Mouse (Mus musculus) heart, embryonic 11.5 days (tissue): ENCODE data around the gene Rnf41. TPM values are rescaled to one million over a fixed set of nuclear protein-coding genes. Genes with fewer than 3 reads are reported as not detected.

Source experiments
- ATAC-seq: fragments of 200-750 bp; cut with Nextera tagmentation; replicated peaks from 2 replicates; pipeline ENCODE4 v1.8.0; 2017; ENCODE audit warnings: moderate library complexity; ENCODE audit not compliant: insufficient number of reproducible peaks, low FRiP score, low TSS enrichment
- H3K27ac ChIP-seq: fragments of 300-500 bp; sonication (generic); 2 replicates; pipeline ENCODE4 v1.5.1; 2014; ENCODE audit warnings: mild to moderate bottlenecking, low read depth, low read length
- H3K27me3 ChIP-seq: fragments of 300-500 bp; sonication (generic); 2 replicates; pipeline ENCODE4 v1.6.1; 2014; ENCODE audit warnings: mild to moderate bottlenecking, low read length, mixed read lengths; ENCODE audit not compliant: control insufficient read depth, insufficient read depth
- H3K36me3 ChIP-seq: fragments of 300-500 bp; sonication (generic); 2 replicates; pipeline ENCODE4 v1.6.1; 2014; ENCODE audit warnings: mild to moderate bottlenecking, low read length, moderate library complexity, mixed read lengths; ENCODE audit not compliant: control insufficient read depth, insufficient read depth
- H3K4me1 ChIP-seq: fragments of 300-500 bp; sonication (generic); 2 replicates; pipeline ENCODE4 v1.6.1; 2014; ENCODE audit warnings: low read length; ENCODE audit not compliant: control insufficient read depth, insufficient read depth
- H3K4me2 ChIP-seq: fragments of 300-500 bp; sonication (generic); 2 replicates; pipeline ENCODE4 v1.6.1; 2014; ENCODE audit warnings: mild to moderate bottlenecking, moderate library complexity
- H3K4me3 ChIP-seq: fragments of 300-500 bp; sonication (generic); 2 replicates; pipeline ENCODE4 v1.5.1; 2014; ENCODE audit warnings: low read depth, low read length
- H3K9ac ChIP-seq: fragments of 300-500 bp; sonication (generic); 2 replicates; pipeline ENCODE4 v1.6.1; 2014; ENCODE audit warnings: mild to moderate bottlenecking, low read depth, low read length, moderate library complexity
- H3K9me3 ChIP-seq: fragments of 300-500 bp; sonication (generic); replicated peaks from 2 replicates; pipeline ENCODE4 v1.6.1; 2016; ENCODE audit warnings: low read length; ENCODE audit not compliant: control insufficient read depth
- WGBS: fragments of 180-500 bp; shearing (Covaris S2); extraction: QIAGEN DNeasy Blood & Tissue Kit; methylation state at CpG from one replicate; pipeline ENCODE4 v1.1.7; 2014; ENCODE audit not compliant: insufficient replicate concordance; 5-methylcytosine and 5-hydroxymethylcytosine counted together
- polyA plus RNA-seq: library from polyadenylated mRNA; unstranded; fragments of >200 nt; fragmentation: Nextera tagmentation; extraction: Ambion mirVana; gene quantifications from 2 replicates; pipeline ENCODE4 v1.2.1, GENCODE M21; 2014

Gene Rnf41
- polyA plus RNA-seq, 1 experiment from 2014 or later, result 24.5 TPM

DNA sequence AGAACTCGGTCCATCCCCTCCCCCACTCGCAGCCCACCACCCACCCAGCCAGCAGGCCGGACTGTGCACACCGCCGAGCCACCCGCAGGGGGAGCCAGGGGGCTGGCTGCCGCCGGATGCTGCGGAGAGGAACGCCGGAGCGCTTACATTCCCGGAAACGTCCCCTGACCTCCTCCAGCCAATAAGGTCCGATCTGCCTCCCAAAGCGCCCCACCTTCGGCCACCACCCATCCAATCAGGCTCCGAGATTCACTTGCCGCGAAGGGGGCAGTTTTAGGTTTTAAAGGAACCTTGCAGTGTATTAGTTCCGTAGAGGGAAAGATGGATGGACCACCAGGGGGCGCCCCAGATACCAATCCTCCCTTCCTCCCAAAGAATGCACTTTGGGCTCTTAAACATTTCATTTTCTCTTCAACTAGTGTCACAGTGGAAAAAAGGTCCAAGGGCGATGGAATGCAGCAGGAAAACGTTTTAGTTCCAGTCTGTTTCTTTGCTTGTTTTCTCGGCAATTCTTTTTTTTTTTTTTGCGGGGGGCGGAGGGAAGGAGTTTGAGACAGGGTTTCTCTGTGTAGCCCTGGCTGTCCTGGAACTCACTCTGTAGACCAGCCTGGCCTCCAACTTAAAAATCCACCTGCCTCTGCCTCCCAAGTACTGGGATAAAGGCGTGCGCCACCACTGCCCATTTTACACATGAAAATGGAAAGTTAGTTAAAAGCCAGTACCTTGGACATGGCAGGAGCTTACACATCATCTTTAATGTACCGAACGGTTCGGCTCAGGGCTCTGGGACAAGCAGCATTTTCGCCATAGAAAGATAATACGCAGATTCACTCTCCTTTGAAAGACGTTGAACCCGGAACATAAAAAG lies 1.5 kb upstream of the Rnf41 start:
- 6% methylated on average over 36 of the region's 36 CpGs for WGBS
- peak; percentile 87 for ATAC-seq
- H3K9ac ChIP-seq, result peak overlapping the region; percentile 91

DNA sequence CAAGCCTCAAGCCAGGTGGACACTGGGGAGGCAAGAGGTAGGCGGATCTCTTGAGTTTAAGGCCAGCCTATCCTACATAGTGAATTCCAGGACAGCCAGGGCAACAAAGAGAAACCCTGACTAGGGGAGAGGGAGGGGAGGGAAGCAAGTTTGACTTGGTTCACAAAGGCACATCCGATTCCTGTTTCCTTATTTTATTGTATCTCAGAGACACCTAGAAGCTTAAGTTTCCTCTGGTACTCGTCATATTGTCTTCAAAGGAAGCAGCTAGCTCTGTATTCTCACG lies 954 bp upstream of the Rnf41 start:
- WGBS, result 25% methylated on average over 4 of the region's 4 CpGs
- Histone ChIP-seq H3K9ac (peak overlapping the region; percentile 91), H3K36me3 (no peaks in the 10 kb centered on the region; the same call in 1 of the 2 replicates), H3K27ac (peak overlapping the region; percentile 86), H3K9me3 (no peaks in the 10 kb centered on the region), H3K27me3 (no peaks in the 10 kb centered on the region), H3K4me2 (peak overlapping the region; percentile 98), H3K4me3 (peak overlapping the region; percentile 93), H3K4me1 (peaks cover 31% of the 10 kb centered on the region)
- ATAC-seq, result no peak

More for the DNA sequence above, 1.5 kb upstream of the Rnf41 start:
- peak overlapping the region; percentile 86 for H3K27ac ChIP-seq
- no peaks in the 10 kb centered on the region; the same call in 1 of the 2 replicates for H3K36me3 ChIP-seq
- H3K4me3 ChIP-seq, result peak overlapping the region; percentile 93
- H3K4me2 ChIP-seq, result peak overlapping the region; percentile 98
- no peaks in the 10 kb centered on the region for H3K9me3 ChIP-seq
- no peaks in the 10 kb centered on the region for H3K27me3 ChIP-seq
- peaks cover 29% of the 10 kb centered on the region for H3K4me1 ChIP-seq

DNA sequence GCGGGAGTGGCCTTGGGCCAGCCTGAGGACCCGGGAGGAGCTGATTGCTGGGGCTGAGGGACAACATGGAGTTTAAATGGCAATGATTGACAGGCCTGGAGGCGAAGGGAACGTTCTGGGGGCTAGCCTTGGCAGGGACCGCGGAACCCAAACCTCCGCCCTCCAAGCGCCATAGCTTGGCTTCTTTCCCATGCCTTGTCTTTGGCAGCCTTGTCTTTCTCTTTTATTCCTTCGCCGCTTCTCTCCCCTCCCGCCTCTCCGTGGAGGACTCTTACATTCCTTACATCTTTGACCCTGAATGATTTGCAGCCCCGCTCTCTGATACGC lies 561 bp downstream of the Rnf41 start:
- 0% methylated on average over 14 of the region's 14 CpGs for WGBS
- Histone ChIP-seq H3K9ac (peak overlapping the region; percentile 91), H3K9me3 (no peaks in the 10 kb centered on the region), H3K27me3 (no peaks in the 10 kb centered on the region), H3K4me3 (peak overlapping the region; percentile 93), H3K4me2 (peak overlapping the region; percentile 98), H3K36me3 (peaks cover 10% of the 10 kb centered on the region; the same call in 1 of the 2 replicates), H3K27ac (peak overlapping the region; percentile 86), H3K4me1 (peaks cover 31% of the 10 kb centered on the region)
- ATAC-seq, result no peak

DNA sequence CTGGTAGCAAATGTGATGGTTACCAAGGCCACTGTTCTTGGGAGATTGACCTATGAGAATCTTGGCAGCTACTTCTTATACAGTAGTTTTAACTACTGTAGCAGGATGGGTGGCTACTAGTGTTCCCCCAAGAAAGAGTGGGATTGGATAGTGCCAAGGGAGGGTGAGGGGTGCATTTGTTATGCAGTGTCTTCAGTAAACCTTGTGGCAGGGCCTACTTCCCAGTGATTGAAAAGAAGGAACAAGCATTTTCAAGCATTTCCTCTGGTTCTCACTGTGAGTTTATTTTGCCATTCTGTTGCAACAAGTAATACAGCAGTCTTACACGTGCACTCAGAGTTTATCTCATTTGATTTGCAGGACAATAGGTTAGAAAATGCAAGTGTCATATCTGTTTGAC lies 1.1 kb downstream of the Rnf41 start:
- Histone ChIP-seq H3K4me1 (peaks cover 31% of the 10 kb centered on the region), H3K27ac (no peak overlapping the region), H3K9me3 (no peaks in the 10 kb centered on the region), H3K4me2 (peak overlapping the region; percentile 98), H3K4me3 (peak overlapping the region; percentile 93), H3K9ac (peak overlapping the region; percentile 91), H3K36me3 (peaks cover 13% of the 10 kb centered on the region; the same call in 1 of the 2 replicates), H3K27me3 (no peaks in the 10 kb centered on the region)
- 38% methylated on average over 1 of the region's 1 CpGs for WGBS
- no peak for ATAC-seq

DNA sequence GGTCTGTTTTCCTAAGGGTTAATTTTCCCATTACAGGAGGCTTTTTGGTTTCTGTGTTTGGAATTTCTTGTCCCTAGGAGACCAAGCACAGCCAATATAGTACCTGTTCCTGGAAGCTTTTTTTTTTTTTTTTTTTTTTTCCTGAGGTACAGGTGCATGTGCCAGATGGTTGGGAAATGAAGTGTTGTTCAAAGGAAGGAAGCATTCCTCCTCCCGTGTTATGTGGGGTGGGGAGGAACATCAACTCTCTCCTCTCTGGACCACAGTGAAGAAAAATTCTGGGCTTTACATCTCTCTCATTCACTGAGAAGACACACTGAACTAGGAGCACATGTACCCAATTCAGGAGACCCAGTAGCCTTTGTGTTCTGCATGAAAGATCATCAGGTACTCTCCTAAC lies 1.6 kb downstream of the Rnf41 start:
- peak overlapping the region; percentile 98 for H3K4me2 ChIP-seq
- H3K4me3 ChIP-seq, result 0 out of 2 replicates have a peak overlapping the region, but pooled peaks have one; percentile 10
- H3K4me1 ChIP-seq, result peaks cover 31% of the 10 kb centered on the region
- no peaks in the 10 kb centered on the region for H3K27me3 ChIP-seq
- H3K36me3 ChIP-seq, result peaks cover 13% of the 10 kb centered on the region; the same call in 1 of the 2 replicates
- H3K9me3 ChIP-seq, result no peaks in the 10 kb centered on the region
- H3K9ac ChIP-seq, result no peak overlapping the region
- WGBS, result 58% methylated on average over 1 of the region's 1 CpGs
- ATAC-seq, result no peak
- no peak overlapping the region for H3K27ac ChIP-seq

DNA sequence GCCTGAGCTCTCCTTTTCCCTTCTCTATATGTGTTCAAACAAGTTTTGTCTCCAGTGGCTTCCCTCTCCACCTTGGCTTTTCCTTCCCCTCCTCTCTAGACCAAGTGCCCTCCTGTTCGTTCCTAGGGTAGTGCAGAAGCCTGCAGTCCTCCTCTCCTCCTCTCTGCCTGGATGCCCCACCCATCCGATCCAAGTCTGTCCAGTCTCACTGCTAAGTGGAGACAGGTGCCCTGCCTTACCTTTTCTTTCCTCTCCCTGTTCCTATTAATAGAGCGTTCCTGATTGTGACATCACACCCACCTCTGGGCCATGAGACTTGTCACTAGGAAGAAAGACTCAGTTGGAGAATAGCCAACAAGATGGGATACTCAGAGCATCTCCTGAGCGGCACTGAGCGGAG lies 3.4 kb downstream of the Rnf41 start:
- H3K4me1 ChIP-seq, result peaks cover 23% of the 10 kb centered on the region
- 79% methylated on average over 5 of the region's 5 CpGs for WGBS
- H3K9me3 ChIP-seq, result no peaks in the 10 kb centered on the region
- no peak overlapping the region for H3K4me3 ChIP-seq
- ATAC-seq, result no peak
- H3K27ac ChIP-seq, result no peak overlapping the region
- no peak overlapping the region for H3K9ac ChIP-seq
- H3K27me3 ChIP-seq, result no peaks in the 10 kb centered on the region
- H3K4me2 ChIP-seq, result no peak overlapping the region
- H3K36me3 ChIP-seq, result peaks cover 17% of the 10 kb centered on the region

DNA sequence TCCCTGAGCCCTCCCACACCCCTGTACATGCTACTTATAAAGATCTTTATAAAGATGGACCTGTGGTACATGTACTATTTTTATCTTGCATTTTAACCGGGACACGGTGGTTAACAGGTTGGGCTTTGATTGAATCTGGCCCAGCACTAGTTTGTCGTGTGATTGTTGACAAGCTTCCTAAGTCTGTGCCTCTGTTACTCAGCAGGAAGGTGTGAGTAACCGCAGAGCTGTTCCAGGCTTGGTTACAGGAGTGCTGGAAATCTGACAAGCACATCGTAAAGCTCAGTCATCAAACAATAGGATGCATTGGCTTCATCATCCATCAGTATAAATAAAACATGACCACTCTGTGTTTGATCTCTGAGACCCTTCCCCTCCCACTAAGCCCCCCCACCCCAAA lies 11.0 kb downstream of the Rnf41 start:
- Histone ChIP-seq H3K27me3 (no peaks in the 10 kb centered on the region), H3K9me3 (no peaks in the 10 kb centered on the region), H3K9ac (no peak overlapping the region), H3K4me1 (peaks cover 5% of the 10 kb centered on the region; the same call in 1 of the 2 replicates), H3K4me3 (no peak overlapping the region), H3K27ac (no peak overlapping the region), H3K4me2 (no peak overlapping the region), H3K36me3 (peaks cover 10% of the 10 kb centered on the region)
- WGBS, result 66% methylated on average over 5 of the region's 5 CpGs
- ATAC-seq, result no peak

DNA sequence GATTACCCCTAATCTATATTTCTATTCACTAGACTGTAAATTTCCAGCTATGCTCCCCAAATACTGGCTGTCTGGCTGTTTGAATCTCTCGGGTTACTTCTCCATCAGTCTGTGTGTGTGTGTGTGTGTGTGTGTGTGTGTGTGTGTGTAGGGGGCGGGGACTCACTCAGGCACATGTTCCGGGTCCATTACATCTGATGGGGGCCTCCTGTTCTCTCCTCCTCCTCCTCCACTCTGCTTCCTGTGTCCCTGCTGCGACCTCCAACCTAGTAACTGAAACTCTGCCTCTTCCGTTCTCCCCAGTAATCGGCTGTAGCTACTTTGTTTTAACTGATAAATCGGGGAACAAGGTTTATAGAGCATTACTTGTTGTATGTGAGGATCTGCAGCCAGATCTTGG lies 13.1 kb downstream of the Rnf41 start:
- 49% methylated on average over 7 of the region's 7 CpGs for WGBS
- H3K9me3 ChIP-seq, result no peaks in the 10 kb centered on the region
- no peak overlapping the region for H3K9ac ChIP-seq
- peaks cover 5% of the 10 kb centered on the region; the same call in 1 of the 2 replicates for H3K4me1 ChIP-seq
- H3K36me3 ChIP-seq, result peaks cover 11% of the 10 kb centered on the region
- no peak for ATAC-seq
- H3K27ac ChIP-seq, result 0 out of 2 replicates have a peak overlapping the region, but pooled peaks have one; percentile 50
- no peaks in the 10 kb centered on the region for H3K27me3 ChIP-seq
- no peak overlapping the region; the same call in 1 of the 2 replicates for H3K4me2 ChIP-seq
- no peak overlapping the region for H3K4me3 ChIP-seq

DNA sequence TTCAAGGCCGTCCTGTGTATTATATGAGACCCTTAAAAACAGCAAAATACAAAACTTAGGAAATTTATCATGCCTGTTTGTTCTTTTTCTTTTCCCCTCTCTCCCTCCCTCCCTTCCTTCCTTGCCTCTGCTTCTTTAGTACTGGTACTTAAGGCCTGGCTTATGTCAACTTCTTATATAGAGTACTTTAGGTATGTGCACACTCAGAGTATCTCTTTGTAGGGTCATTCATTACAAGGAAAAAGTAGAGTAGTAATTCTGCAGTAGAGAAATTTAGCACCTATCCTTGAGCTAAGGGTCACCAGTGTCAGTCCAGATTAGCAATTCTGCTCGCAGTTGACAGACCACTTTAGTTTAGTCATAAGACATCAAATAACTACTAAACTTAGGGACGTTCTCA lies 13.8 kb downstream of the Rnf41 start:
- Histone ChIP-seq H3K4me2 (no peak overlapping the region), H3K4me1 (peaks cover 5% of the 10 kb centered on the region; the same call in 1 of the 2 replicates), H3K27me3 (no peaks in the 10 kb centered on the region), H3K9ac (no peak overlapping the region), H3K9me3 (no peaks in the 10 kb centered on the region), H3K36me3 (peaks cover 15% of the 10 kb centered on the region), H3K27ac (0 out of 2 replicates have a peak overlapping the region, but pooled peaks have one; percentile 50), H3K4me3 (no peak overlapping the region)
- no peak for ATAC-seq
- WGBS, result 82% methylated on average over 3 of the region's 3 CpGs
